Mouse (Mus musculus) heart, postnatal 0 days (tissue): Measurements from ENCODE around the gene Sgms1.

ENCODE experiments used
- CTCF ChIP-seq: IDR thresholded peaks from 2 replicates; pipeline ENCODE4 v1.5.1; 2016; ENCODE audit warnings: antibody characterized with exemption, control low read depth, low read depth
- EP300 ChIP-seq: IDR thresholded peaks from 2 replicates; pipeline ENCODE4 v1.6.1; 2016; ENCODE audit warnings: antibody characterized with exemption, low read depth

DNA sequence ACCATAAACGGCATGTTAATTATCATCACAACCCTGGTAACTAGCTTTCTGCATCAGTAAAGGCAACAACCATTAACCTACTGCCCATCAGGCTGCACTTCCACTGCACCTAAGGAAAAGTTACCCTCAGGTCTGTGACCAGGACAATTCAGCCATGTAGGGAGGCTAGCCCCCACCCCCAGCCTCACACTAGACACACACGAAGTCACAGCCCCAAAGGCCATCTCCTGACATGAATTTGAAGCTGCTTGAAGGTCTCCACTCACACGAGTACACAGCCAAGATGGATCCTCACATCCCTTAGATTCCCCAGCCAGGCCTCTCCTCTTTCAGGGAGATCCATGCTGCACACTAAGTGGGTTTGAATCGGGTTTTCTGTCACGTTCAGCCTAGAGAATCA is 42.0 kb downstream of the Sgms1 start:
- TF ChIP-seq CTCF (no peak), EP300 (no peak)
